In genomic region chr11:52065841-52066240, GRCm38 (mm10) we compare ENCODE assay signal across 8 mouse cellular contexts. TPM values are rescaled to one million over a fixed set of nuclear protein-coding genes. Genes with fewer than 3 reads are reported as not detected.
DNase-seq lines count a peak whose midpoint lies in the region; ATAC-seq lines count a peak whose summit lies in the region.

No protein-coding gene starts in this region.

- peak overlapping the region; percentile 55; the same call in 1 of the 2 replicates for H3K9ac ChIP-seq in heart, embryonic 13.5 days
- H3K9ac ChIP-seq in intestine, embryonic 16.5 days (ENCODE audit: low read depth, low read length): peak overlapping the region; percentile 20; the same call in 1 of the 2 replicates

- H3K9me3 ChIP-seq in heart, embryonic 13.5 days: no peaks in the 10 kb centered on the region
- H3K9me3 ChIP-seq in intestine, embryonic 16.5 days (ENCODE audit: control insufficient read depth, low read length): no peaks in the 10 kb centered on the region

- H3K36me3 ChIP-seq in heart, embryonic 13.5 days: no peaks in the 10 kb centered on the region
- no peaks in the 10 kb centered on the region for H3K36me3 ChIP-seq in intestine, embryonic 16.5 days (ENCODE audit: control insufficient read depth, insufficient read depth, low read length)

- H3K27me3 ChIP-seq in heart, embryonic 13.5 days (replicated peaks): no peaks in the 10 kb centered on the region
- no peaks in the 10 kb centered on the region for H3K27me3 ChIP-seq in intestine, embryonic 16.5 days (replicated peaks; ENCODE audit: control insufficient read depth, insufficient read depth, low read length)

- ATAC-seq in heart, embryonic 13.5 days (ENCODE audit: extremely low read depth, insufficient number of reproducible peaks, low FRiP score, low TSS enrichment): no peak
- ATAC-seq in intestine, embryonic 16.5 days: no peak
- peak; percentile 65; the same call in 1 of the 2 replicates for ATAC-seq in neutrophil, adult 5-6 weeks (ENCODE audit: extremely low read depth, insufficient number of reproducible peaks, low FRiP score, poor library complexity, severe bottlenecking)

- no peak overlapping the region for H3K4me3 ChIP-seq in heart, embryonic 13.5 days
- H3K4me3 ChIP-seq in intestine, embryonic 16.5 days (ENCODE audit: low read length): no peak overlapping the region

- intact Hi-C loops in heart, postnatal 25 days (cut with DNase I): no loop called here
- intact Hi-C loops in left cerebral cortex, postnatal 4 days (cut with DNase I): no loop called here

- H3K27ac ChIP-seq in heart, embryonic 13.5 days (replicated peaks): no peak overlapping the region
- no peak overlapping the region for H3K27ac ChIP-seq in intestine, embryonic 16.5 days (ENCODE audit: low read length)

- H3K4me2 ChIP-seq in heart, embryonic 13.5 days: no peak overlapping the region
- no peak overlapping the region for H3K4me2 ChIP-seq in intestine, embryonic 16.5 days (ENCODE audit: low read depth, low read length)

- WGBS in heart, embryonic 13.5 days: 10% methylated on average over 5 of the region's 5 CpGs
- 13% methylated on average over 5 of the region's 5 CpGs for WGBS in intestine, embryonic 16.5 days

- H3K4me1 ChIP-seq in heart, embryonic 13.5 days: 0 out of 2 replicates have a peak, but pooled peaks cover 2% of the 10 kb centered on the region
- H3K4me1 ChIP-seq in intestine, embryonic 16.5 days (ENCODE audit: control insufficient read depth, insufficient read depth, low read length): no peaks in the 10 kb centered on the region

- DNase-seq in heart, postnatal 25 days (ENCODE audit: low spot score): no peak
- peak; percentile 36 for DNase-seq in ES-CJ7 (ENCODE audit: low read depth, low spot score)
- no peak for DNase-seq in lung, postnatal 4 days
- no peak for DNase-seq in urinary bladder, postnatal 10 days (ENCODE audit: low spot score)
- no peak for DNase-seq in left cerebral cortex, postnatal 4 days

RNA-seq across cellular contexts. Expression of gene Ppp2ca, which starts 32.6 kb away (rescaled TPM):
- 64.2 and 68.9 TPM in 2 replicates for polyA plus RNA-seq in heart, embryonic 13.5 days (2015; fragmentation: Nextera tagmentation; extraction: Ambion mirVana)
- 10 to 100 TPM; 50.8 to 55.6 TPM for total RNA-seq in heart, postnatal 25 days (2021)
- polyA plus RNA-seq in intestine, embryonic 16.5 days (2015; fragmentation: Nextera tagmentation; extraction: Ambion mirVana): 20.2 and 51.9 TPM in 2 replicates
- 114 and 133 TPM in 2 replicates for total RNA-seq in neutrophil, adult 5-6 weeks (2017)
- 100 to 1,000 TPM; 132 to 134 TPM for total RNA-seq in left cerebral cortex, postnatal 4 days (2021)
